Mouse (Mus musculus): ENCODE measurements around the gene Pdcd1lg2.

DNA sequence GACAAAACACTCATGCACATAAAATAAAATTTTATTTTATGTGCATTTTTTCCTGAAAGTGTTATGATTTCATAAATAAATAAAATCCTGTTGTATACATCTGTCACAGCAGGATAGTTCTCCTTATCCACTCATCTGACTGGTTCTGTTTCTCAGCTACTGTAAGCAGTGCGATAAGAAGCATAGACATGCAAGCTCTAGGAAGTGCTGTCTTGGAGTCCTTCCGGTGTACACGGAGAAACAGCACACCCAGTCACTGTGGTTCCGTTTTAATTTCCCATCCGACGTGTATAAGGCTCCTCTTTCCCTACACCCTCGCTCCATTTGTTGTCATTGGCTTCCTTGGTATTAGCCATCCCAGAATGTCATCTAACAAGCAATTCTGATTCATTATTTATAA is 87.2 kb downstream of the Pdcd1lg2 start:
- TF ChIP-seq CTCF (IDR thresholded peaks at IDR 0.05; ENCODE audit: insufficient read depth, low read length) (no peak), POLR2A (IDR thresholded peaks at IDR 0.05; ENCODE audit: borderline replicate concordance, extremely low read depth, low read depth, low read length) (no peak)

Data from lung, adult 2 months (tissue).